Mouse (Mus musculus): Measurements from ENCODE around the gene Dppa2.

- TF ChIP-seq CTCF (IDR thresholded peaks at IDR 0.05; ENCODE audit: low read depth) (no peak), EP300 (IDR thresholded peaks at IDR 0.05; ENCODE audit: low read depth) (no peak)
Observed at GRCm38 (mm10) chr16:48335326-48335725, 31.6 kb downstream of the Dppa2 start.

Measured in liver, embryonic 14.5 days (tissue).